Mouse (Mus musculus) embryonic facial prominence, embryonic 14.5 days (tissue): ENCODE results near the gene Oit3. TPM values are rescaled to one million over a fixed set of nuclear protein-coding genes. Genes with fewer than 3 reads are reported as not detected.
"Not testable (repeated sequence)": the region's sequence is repeated elsewhere in the genome, so short reads cannot be mapped to it uniquely, and the experiment has no call there.

Experiments used
- ATAC-seq: fragments of 200-750 bp; cut with Nextera tagmentation; 2 replicates; pipeline ENCODE4 v1.8.0; 2017; ENCODE audit warnings: low read depth, moderate number of reproducible peaks, moderate TSS enrichment
- DNase-seq: peaks from one replicate; pipeline ENCODE4 v3.0.0-alpha.2; 2015; ENCODE audit warnings: low spot score
- H3K27ac ChIP-seq: fragments of 300-500 bp; sonication (generic); replicated peaks from 2 replicates; pipeline ENCODE4 v1.5.1; 2014; ENCODE audit warnings: low read depth, mild to moderate bottlenecking, low read length, moderate library complexity
- H3K27me3 ChIP-seq: fragments of 300-500 bp; sonication (generic); replicated peaks from 2 replicates; pipeline ENCODE4 v1.6.1; 2014; ENCODE audit warnings: low read length; ENCODE audit not compliant: control insufficient read depth, insufficient read depth
- H3K36me3 ChIP-seq: fragments of 300-500 bp; sonication (generic); 2 replicates; pipeline ENCODE4 v1.6.1; 2014; ENCODE audit warnings: low read length, mixed read lengths; ENCODE audit not compliant: control insufficient read depth, insufficient read depth
- H3K4me1 ChIP-seq: fragments of 300-500 bp; sonication (generic); 2 replicates; pipeline ENCODE4 v1.6.1; 2014; ENCODE audit warnings: antibody characterized with exemption, low read length; ENCODE audit not compliant: control insufficient read depth, insufficient read depth
- H3K4me2 ChIP-seq: fragments of 300-500 bp; sonication (generic); 2 replicates; pipeline ENCODE4 v1.6.1; 2014; ENCODE audit warnings: low read depth, mild to moderate bottlenecking, low read length, moderate library complexity, mixed read lengths
- H3K4me3 ChIP-seq: fragments of 300-500 bp; sonication (generic); 2 replicates; pipeline ENCODE4 v1.5.1; 2014; ENCODE audit warnings: low read depth, mild to moderate bottlenecking, low read length
- H3K9ac ChIP-seq: fragments of 300-500 bp; sonication (generic); 2 replicates; pipeline ENCODE4 v1.6.1; 2014; ENCODE audit warnings: low read depth, mild to moderate bottlenecking, low read length, moderate library complexity, mixed read lengths
- H3K9me3 ChIP-seq: fragments of 300-500 bp; sonication (generic); 2 replicates; pipeline ENCODE4 v1.6.1; 2016; ENCODE audit warnings: low read length; ENCODE audit not compliant: control insufficient read depth
- WGBS: fragments of 180-500 bp; shearing (Covaris S2); extraction: QIAGEN DNeasy Blood & Tissue Kit; methylation state at CpG from one replicate; pipeline ENCODE4 v1.1.7; 2014; 5-methylcytosine and 5-hydroxymethylcytosine counted together
- polyA plus RNA-seq: library from polyadenylated mRNA; unstranded; fragments of >200 nt; fragmentation: Nextera tagmentation; extraction: Ambion mirVana; gene quantifications from 2 replicates; pipeline ENCODE4 v1.2.1, GENCODE M21; 2014

The Oit3 gene
- polyA plus RNA-seq, 1 experiment from 2014 or later, result 0.70 TPM

DNA sequence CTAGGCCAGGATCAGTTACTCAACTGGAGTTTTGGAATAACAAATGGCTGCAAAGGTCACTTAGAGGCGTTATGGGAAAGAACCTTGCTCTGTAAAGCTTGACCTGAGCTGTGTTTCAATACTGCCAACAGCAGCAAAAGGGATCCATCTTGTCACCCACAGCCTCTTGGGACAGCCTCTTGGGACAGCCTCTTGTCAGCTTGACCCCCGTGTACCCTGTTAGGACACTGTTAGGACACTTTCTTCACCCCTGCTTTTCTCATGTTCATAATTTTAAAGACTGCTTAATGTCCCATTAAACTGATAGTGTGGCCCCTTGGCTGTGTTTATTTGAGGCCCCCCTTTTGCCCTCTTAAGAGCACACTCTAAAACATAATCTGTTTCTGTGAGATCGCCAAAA, 17.1 kb downstream of the Oit3 start:
- H3K9me3 ChIP-seq, result no peaks in the 10 kb centered on the region
- ATAC-seq (no peak), DNase-seq (no peak)
- H3K36me3 ChIP-seq, result no peaks in the 10 kb centered on the region
- WGBS, result 66% methylated on average over 3 of the region's 3 CpGs
- no peaks in the 10 kb centered on the region for H3K27me3 ChIP-seq
- H3K4me3 ChIP-seq, result no peak overlapping the region
- H3K27ac ChIP-seq, result no peak overlapping the region
- no peak overlapping the region for H3K4me2 ChIP-seq
- no peak overlapping the region for H3K9ac ChIP-seq
- H3K4me1 ChIP-seq, result 0 out of 2 replicates have a peak, but pooled peaks cover 4% of the 10 kb centered on the region

DNA sequence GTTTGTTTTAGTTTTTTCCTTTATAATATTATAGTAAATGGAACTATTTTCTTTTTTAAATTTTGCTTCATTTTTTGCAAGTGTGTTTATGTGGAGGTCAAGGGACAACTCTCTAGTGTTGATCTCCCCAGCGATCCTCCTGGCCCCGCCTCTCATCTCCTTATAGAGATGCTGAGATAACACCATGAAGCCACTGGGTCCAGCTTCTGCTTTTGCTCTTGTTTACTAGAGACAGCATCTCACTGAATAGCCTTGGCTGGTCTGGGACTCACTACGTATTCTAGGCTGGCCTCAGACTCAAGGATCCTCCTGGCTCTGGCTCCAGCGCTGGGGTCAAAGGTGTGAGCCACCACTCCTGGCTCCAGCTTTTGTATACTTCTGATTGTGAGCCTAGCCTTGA, 22.1 kb downstream of the Oit3 start:
- Histone ChIP-seq H3K9me3 (no peaks in the 10 kb centered on the region), H3K4me1 (0 out of 2 replicates have a peak, but pooled peaks cover 2% of the 10 kb centered on the region), H3K27ac (no peak overlapping the region), H3K4me3 (no peak overlapping the region), H3K27me3 (no peaks in the 10 kb centered on the region), H3K36me3 (no peaks in the 10 kb centered on the region), H3K4me2 (no peak overlapping the region), H3K9ac (no peak overlapping the region)
- WGBS, result 93% methylated on average over 4 of the region's 4 CpGs
- ATAC-seq (no peak), DNase-seq (no peak)

DNA sequence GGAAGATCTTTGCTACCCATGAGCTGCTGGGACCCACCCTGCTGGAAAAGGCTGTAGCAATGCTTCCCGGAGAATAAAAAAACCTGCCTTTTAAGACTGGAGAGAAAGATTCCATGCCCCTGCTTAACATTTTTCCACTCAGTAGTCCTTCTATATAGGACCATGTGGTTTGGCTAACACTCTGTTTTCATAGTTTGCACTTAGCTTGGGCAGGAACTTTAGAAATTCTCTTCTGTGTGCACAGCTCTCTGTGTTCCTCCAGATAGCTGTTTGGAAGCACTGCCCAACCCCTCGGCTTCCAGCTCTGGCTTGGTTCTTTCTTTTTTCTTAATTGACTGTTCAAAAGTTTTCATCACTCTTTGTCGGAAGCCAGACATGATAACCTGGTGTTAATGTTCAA, 25.0 kb downstream of the Oit3 start:
- Histone ChIP-seq H3K9ac (no peak overlapping the region), H3K36me3 (no peaks in the 10 kb centered on the region), H3K27ac (no peak overlapping the region), H3K27me3 (no peaks in the 10 kb centered on the region), H3K4me1 (no peaks in the 10 kb centered on the region), H3K4me2 (no peak overlapping the region), H3K9me3 (no peaks in the 10 kb centered on the region), H3K4me3 (no peak overlapping the region)
- DNase-seq, result peak; percentile 42
- ATAC-seq, result no peak
- WGBS, result 75% methylated on average over 3 of the region's 3 CpGs

DNA sequence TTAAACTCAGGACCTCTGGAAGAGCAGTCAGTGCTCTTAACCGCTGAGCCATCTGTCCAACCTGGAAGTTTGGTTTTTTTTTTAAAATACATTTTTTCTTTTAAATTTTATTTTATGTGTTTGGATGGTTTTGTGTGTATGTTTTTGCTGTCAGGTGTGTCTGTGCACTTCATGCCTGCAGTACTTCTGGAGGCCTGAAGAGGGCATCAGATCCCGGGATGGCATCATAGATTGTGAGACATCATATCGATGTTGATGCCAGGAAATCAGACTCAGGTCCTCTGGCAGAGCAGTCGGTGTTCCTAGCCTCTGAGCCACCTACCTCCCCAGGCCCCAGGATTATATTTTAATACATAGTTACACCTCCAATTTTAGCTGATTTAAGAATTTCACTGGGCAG, 27.9 kb downstream of the Oit3 start:
- Histone ChIP-seq H3K4me3 (no peak overlapping the region), H3K9ac (no peak overlapping the region), H3K27ac (no peak overlapping the region), H3K27me3 (no peaks in the 10 kb centered on the region), H3K4me1 (peaks cover 2% of the 10 kb centered on the region; the same call in 1 of the 2 replicates), H3K9me3 (no peaks in the 10 kb centered on the region), H3K36me3 (no peaks in the 10 kb centered on the region), H3K4me2 (no peak overlapping the region)
- 84% methylated on average over 4 of the region's 4 CpGs for WGBS
- ATAC-seq (no peak), DNase-seq (no peak)

DNA sequence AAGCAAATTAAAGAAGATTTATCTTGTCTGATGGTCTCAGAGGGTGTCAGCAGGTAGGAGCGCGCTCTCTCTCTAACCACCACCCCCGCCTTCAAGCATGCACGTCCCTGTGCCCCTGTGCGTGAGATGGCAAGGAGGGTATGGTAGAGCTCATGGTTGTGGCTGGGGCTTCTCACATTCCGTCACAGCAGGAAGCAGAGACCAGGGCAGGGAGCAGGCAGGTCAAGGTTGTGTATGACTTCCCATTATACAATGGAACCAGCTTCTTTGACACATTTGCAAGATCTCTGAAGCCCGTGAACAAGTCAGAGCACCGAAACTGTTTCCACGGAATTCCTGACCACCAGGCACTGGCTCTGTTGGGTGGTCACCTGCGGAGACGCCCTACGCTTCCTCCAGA, 31.3 kb downstream of the Oit3 start:
- H3K36me3 ChIP-seq, result no peaks in the 10 kb centered on the region
- H3K4me3 ChIP-seq, result no peak overlapping the region
- no peak for ATAC-seq
- no peak overlapping the region for H3K4me2 ChIP-seq
- no peak overlapping the region for H3K27ac ChIP-seq
- no peaks in the 10 kb centered on the region for H3K9me3 ChIP-seq
- WGBS, result 80% methylated on average over 12 of the region's 12 CpGs
- H3K9ac ChIP-seq, result no peak overlapping the region
- peaks cover 2% of the 10 kb centered on the region; the same call in 1 of the 2 replicates for H3K4me1 ChIP-seq
- no peaks in the 10 kb centered on the region for H3K27me3 ChIP-seq
- DNase-seq, result no peak

DNA sequence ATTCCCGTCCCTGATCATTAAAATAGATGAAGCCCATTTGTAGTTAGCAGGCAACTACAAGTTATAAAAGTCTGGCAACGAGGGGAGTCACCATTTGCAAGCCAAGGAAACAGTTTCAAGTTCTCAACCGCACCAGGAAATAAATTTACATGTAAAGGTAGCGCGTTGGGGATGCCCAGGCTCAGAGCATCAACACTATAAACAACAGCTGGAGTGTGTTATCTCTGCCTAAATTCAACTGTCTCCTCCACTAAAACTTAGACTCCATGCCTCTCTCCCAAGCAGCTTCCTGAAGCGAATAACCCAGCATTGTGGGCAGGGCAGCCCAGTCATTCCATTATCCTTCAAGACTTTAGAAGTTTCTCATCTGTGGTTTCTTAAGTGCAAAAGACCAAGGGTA, 33.1 kb downstream of the Oit3 start:
- ATAC-seq, result no peak
- no peak overlapping the region for H3K9ac ChIP-seq
- no peaks in the 10 kb centered on the region for H3K27me3 ChIP-seq
- H3K4me2 ChIP-seq, result no peak overlapping the region
- peak; percentile 12 for DNase-seq
- no peaks in the 10 kb centered on the region for H3K9me3 ChIP-seq
- no peaks in the 10 kb centered on the region for H3K36me3 ChIP-seq
- peaks cover 2% of the 10 kb centered on the region; the same call in 1 of the 2 replicates for H3K4me1 ChIP-seq
- no peak overlapping the region for H3K4me3 ChIP-seq
- WGBS, result 51% methylated on average over 6 of the region's 6 CpGs
- no peak overlapping the region for H3K27ac ChIP-seq

DNA sequence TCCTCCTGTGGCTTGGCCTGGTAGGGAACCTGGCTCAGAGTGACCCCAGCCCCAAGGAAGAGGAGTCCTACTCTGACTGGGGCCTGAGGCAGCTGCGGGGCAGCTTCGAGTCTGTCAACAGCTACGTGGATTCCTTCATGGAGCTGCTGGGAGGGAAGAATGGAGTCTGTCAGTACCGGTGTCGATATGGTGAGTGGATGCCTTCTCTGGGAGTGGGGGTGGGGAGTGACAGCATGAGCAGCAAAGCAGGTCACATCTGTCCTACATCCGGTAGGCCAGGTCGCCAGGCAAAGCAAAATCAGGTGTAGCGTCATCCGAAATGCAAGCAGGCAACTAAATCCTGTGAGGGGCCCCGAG, 37.8 kb downstream of the Oit3 start:
- Histone ChIP-seq H3K27me3 (no peaks in the 10 kb centered on the region), H3K4me1 (no peaks in the 10 kb centered on the region), H3K9me3 (no peaks in the 10 kb centered on the region), H3K36me3 (no peaks in the 10 kb centered on the region), H3K4me2 (no peak overlapping the region), H3K9ac (no peak overlapping the region), H3K27ac (no peak overlapping the region), H3K4me3 (no peak overlapping the region)
- 52% methylated on average over 10 of the region's 10 CpGs for WGBS
- no peak for ATAC-seq
- DNase-seq, result no peak

DNA sequence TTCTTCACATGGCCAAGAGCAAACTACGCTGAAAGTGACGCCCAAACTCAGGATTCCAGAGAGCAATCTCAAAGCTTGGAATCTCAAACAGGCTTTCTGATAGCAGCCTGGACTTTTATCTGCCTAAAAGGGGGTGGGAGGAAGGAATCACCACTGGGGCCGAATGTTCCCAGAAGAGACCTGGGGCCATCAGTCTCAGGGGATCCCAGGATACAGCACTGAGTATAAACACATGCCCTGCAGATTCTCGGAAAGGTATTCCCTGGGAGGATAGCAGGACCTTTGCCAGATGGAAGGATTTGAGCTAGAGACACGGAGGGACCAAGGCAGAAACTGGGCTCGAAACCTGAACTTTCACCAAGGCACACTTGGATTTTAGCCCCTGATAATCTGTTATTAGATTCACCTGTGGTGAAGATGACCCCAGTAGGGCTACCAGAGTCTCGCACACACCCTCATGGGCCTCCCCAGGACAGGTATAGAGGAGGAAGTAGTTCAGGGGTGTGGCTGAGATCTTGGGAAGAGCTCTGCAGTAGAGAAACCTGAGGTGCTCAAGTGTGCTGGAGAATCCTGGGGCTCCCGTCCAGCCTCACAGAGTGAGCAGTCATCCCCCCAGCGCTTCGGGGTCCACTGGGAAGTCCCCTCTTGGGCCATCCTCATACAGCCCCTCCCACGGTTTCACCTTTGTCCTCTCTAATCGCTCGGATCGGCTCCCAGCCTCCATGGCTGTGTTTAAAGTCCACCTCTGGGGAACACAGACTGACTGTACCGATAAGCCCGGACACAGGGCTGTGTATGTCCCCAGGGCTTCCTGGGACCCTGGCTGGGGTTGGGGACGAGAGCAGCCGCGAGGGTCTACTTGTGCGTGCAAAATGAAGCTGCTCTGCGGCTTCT, 38.4 kb downstream of the Oit3 start, which contains the start of gene Pla2g12b:
TSS of gene Pla2g12b (plus strand) at position 762 of the 894 bp plus-strand sequence.
- 59% methylated on average over 21 of the region's 21 CpGs for WGBS
- H3K4me1 ChIP-seq, result no peaks in the 10 kb centered on the region
- no peak for DNase-seq
- H3K27me3 ChIP-seq, result no peaks in the 10 kb centered on the region
- H3K4me2 ChIP-seq, result no peak within 1 kb of the TSS
- H3K9me3 ChIP-seq, result no peaks in the 10 kb centered on the region
- no peak within 1 kb of the TSS for H3K4me3 ChIP-seq
- ATAC-seq, result no peak
- no peak within 1 kb of the TSS for H3K27ac ChIP-seq
- no peaks in the 10 kb centered on the region for H3K36me3 ChIP-seq
- no peak within 1 kb of the TSS for H3K9ac ChIP-seq

DNA sequence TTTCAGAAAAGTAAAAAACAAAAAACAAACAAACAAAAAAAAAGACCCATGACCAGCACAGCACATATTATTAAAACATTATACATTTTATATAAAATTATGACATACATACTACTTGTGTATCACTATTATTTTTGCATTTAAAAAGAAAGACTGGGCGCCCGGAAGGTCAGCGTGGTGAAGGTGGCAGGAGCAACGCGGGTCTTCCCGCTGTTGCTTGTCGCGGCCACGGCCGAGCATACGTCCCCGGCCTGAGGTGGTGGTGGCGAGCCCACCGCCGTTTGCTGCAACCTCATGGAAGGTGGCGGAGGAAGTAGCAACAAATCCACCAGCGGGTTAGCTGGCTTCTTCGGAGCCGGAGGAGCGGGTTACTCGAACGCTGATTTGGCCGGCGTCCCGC, 46.1 kb downstream of the Oit3 start, which contains the start of gene Gm10273:
TSS of gene Gm10273 (plus strand) at position 172 of the 400 bp plus-strand sequence.
- 83% methylated on average over 10 of the region's 25 CpGs for WGBS
- H3K4me2 ChIP-seq, H3K27ac ChIP-seq, H3K27me3 ChIP-seq, DNase-seq, H3K9ac ChIP-seq, ATAC-seq, H3K4me1 ChIP-seq, H3K9me3 ChIP-seq, H3K4me3 ChIP-seq, H3K36me3 ChIP-seq: not testable (repeated sequence)
